Mouse (Mus musculus) hindbrain, embryonic 10.5 days (tissue): ENCODE measurements at regions not wholly inside any gene's neighbourhood (a gene's known extent, or its start where the extent isn't known, plus 50 kb on each side); places are given as distances from the start of the nearest gene placed in this dataset.

Experiments
- DNase-seq: peaks from one replicate; pipeline ENCODE4 v3.0.0-alpha.2; 2017; ENCODE audit warnings: low spot score
- H3K27ac ChIP-seq: fragments of 300-500 bp; sonication (generic); 2 replicates; pipeline ENCODE4 v1.5.1; 2016; ENCODE audit warnings: mild to moderate bottlenecking, moderate library complexity
- H3K27me3 ChIP-seq: fragments of 300-500 bp; sonication (generic); 2 replicates; pipeline ENCODE4 v1.6.1; 2016; ENCODE audit warnings: mild to moderate bottlenecking; ENCODE audit not compliant: poor library complexity, insufficient read depth, severe bottlenecking
- H3K36me3 ChIP-seq: fragments of 300-500 bp; sonication (generic); 2 replicates; pipeline ENCODE4 v1.6.1; 2016; ENCODE audit warnings: mild to moderate bottlenecking, moderate library complexity
- H3K4me1 ChIP-seq: fragments of 300-500 bp; sonication (generic); replicated peaks from 2 replicates; pipeline ENCODE4 v1.6.1; 2016; ENCODE audit warnings: mild to moderate bottlenecking
- H3K4me3 ChIP-seq: fragments of 300-500 bp; sonication (generic); 2 replicates; pipeline ENCODE4 v1.5.1; 2016; ENCODE audit warnings: mild to moderate bottlenecking, moderate library complexity
- H3K9me3 ChIP-seq: fragments of 300-500 bp; sonication (generic); 2 replicates; pipeline ENCODE4 v1.6.1; 2016; ENCODE audit warnings: mild to moderate bottlenecking, moderate library complexity
- WGBS: fragments of 180-500 bp; shearing (Covaris S2); methylation state at CpG from one replicate; pipeline ENCODE4 v1.1.7; 2016; 5-methylcytosine and 5-hydroxymethylcytosine counted together

DNA sequence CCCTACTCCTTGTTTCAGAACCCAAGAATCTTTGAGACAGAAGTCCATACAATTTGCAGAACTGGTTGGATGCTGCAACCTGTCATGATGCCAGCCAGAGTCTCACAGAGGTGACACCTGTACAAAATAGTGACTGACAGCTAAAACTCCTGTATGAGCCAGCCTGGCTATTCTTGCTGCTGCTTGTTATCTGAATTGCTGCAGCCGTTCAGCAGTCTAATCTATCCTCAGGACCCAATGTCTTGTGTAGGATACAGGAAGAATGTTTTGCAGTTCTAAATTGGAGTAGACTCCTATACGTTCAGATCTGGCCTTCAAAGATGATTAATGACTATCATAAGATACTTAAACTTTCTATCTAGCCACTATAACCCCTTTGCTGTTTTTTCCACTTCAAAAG, 372.6 kb upstream of the Cobl start:
- no peak for DNase-seq
- Histone ChIP-seq H3K4me1 (no peaks in the 10 kb centered on the region), H3K4me3 (no peak overlapping the region), H3K9me3 (no peaks in the 10 kb centered on the region), H3K27ac (no peak overlapping the region), H3K36me3 (no peaks in the 10 kb centered on the region), H3K27me3 (no peaks in the 10 kb centered on the region)
- WGBS: 85% methylated on average over 2 of the region's 2 CpGs

DNA sequence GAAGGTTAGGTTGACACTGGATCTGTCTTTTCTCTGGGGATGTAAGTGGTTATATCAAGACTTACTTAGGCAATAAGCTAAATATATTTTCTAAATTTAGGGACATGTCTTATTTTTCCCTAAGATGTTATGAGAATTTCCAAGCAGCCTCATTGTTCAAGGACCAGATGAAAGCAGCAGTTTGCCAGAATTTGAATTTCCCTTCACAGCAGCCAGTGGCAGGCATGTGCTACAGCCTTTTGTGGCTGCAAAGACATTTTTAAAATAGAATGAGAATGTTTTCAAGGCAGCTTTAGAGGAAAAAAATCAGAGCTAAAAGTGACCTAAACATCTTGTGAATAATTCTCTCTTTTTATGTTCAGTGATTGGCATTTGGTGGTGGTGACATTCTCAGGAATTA, 371.6 kb upstream of the Cobl start:
- H3K4me1 ChIP-seq: no peaks in the 10 kb centered on the region
- H3K36me3 ChIP-seq: no peaks in the 10 kb centered on the region
- H3K27me3 ChIP-seq: no peaks in the 10 kb centered on the region
- H3K27ac ChIP-seq: no peak overlapping the region
- no peak for DNase-seq
- H3K9me3 ChIP-seq: no peaks in the 10 kb centered on the region
- H3K4me3 ChIP-seq: no peak overlapping the region

DNA sequence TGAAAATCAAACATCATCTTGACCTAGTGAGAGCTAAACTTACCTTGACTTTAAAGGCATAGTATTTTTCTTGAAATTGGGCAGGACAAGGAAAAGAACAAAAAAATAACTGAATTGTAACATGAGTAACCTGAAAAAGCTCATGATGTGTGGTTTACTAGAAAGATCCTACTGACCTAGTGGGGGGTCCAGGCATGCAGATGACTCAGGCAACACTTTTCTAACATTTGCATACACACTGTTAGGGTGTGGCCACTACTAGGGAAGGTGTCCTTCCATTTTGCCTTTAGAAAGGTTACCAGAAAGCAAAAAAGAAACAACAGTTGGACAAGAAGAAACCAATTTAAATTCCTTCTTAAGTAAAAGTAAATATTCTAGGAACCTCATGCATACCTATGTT, 347.3 kb upstream of the Cobl start:
- Histone ChIP-seq H3K4me1 (peaks cover 5% of the 10 kb centered on the region; the same call in 1 of the 2 replicates), H3K27me3 (no peaks in the 10 kb centered on the region), H3K9me3 (no peaks in the 10 kb centered on the region), H3K27ac (no peak overlapping the region), H3K36me3 (no peaks in the 10 kb centered on the region), H3K4me3 (no peak overlapping the region)
- no peak for DNase-seq

GRCm38 (mm10) chr11:12810949-12811881, 346.5 kb upstream of the Cobl start:
- DNase-seq: peak; percentile 68
- Histone ChIP-seq H3K36me3 (no peaks in the 10 kb centered on the region), H3K27ac (peak overlapping the region; percentile 73), H3K9me3 (no peaks in the 10 kb centered on the region), H3K27me3 (no peaks in the 10 kb centered on the region), H3K4me1 (peaks cover 5% of the 10 kb centered on the region; the same call in 1 of the 2 replicates), H3K4me3 (no peak overlapping the region)
- 51% methylated on average over 11 of the region's 11 CpGs for WGBS
